Mouse (Mus musculus): ENCODE measurements around the gene Yipf2.
A peak's percentile ranks its signal among the peaks of the same experiment; 100 is the strongest.
"Not testable (repeated sequence)": the region's sequence is repeated elsewhere in the genome, so short reads cannot be mapped to it uniquely, and the experiment has no call there.

The Yipf2 gene

GRCm38 (mm10) chr9:21557556-21557955, 35.1 kb downstream of the Yipf2 start:
- DNase-seq (ENCODE audit: low spot score): no peak

GRCm38 (mm10) chr9:21556996-21557395, 35.6 kb downstream of the Yipf2 start:
- no peak for DNase-seq (ENCODE audit: low spot score)

- no peak for DNase-seq (ENCODE audit: low spot score)
Observed at GRCm38 (mm10) chr9:21555198-21555742, 37.4 kb downstream of the Yipf2 start.

DNA sequence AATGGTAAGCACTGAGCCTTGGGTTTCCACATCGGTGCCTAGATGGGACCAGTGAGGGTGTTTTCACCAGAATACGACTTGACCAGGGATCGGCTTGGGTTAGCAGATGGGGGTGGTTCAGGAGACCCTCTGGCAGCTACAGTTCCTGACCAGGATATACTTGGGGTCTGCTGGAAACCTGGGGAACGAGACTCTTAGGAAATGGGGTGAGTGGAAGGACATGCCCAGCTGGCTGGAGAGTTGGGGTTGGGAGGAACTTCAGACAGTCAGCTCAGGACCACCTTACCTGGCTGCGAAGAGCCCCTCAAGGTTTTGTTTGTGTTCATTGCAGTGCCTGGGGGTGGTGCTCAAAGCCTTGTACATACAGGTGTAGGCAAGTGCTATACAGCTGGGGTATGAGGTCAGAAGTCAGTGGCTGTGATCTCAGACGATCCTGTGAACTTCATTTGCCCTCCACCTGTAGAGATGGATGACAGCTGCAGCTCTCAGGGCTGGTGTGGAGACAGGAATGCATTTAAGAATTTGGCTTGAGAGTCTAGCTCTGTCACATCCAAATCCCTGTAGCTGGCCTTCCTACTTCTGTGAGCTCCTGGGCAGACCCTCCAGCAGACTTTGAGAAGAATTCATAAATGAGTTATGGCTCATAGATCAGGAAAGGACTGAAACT, 38.9 kb downstream of the Yipf2 start:
- no peak for DNase-seq (ENCODE audit: low spot score)

DNA sequence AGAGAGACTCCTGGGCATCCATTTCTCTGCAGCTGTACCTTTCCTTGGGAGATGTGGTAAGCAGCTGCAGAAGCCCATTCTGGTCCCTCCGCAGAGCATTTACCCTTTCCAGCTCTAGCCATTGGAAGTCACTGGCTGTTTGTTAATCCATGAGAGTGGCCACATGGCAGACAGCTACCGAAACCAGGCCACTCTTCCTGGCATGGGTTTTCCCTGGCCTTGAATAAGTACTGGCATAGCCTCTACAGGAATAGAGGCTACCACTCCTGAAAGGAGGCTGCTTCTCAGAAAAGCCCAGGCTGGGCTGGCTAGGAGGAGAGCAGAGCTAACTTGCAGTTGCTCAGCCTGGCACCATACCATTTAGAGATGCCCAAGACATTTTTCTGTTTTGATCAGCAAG, 41.6 kb downstream of the Yipf2 start:
- DNase-seq (ENCODE audit: low spot score): no peak

GRCm38 (mm10) chr9:21547075-21547941, 45.3 kb downstream of the Yipf2 start:
- peak; percentile 66 for DNase-seq (ENCODE audit: low spot score)

DNA sequence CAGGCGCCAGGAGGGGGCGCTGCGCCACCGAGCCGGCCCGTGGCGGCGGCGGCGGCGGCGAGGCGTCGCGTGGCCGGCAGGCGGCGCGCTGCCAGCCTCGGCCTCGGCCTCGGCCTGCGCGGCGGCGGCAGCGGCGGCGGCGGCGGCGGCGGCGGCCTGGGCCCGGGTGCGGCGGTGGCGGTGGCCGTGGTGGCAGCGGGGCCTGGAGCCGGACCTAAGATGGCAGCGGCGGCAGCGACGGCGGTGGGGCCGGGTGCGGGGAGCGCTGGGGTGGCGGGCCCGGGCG, 45.9 kb downstream of the Yipf2 start, which contains the start of gene Carm1:
Gene Carm1, plus strand, starts transcription at position 106 of the 286 bp plus-strand sequence.
- DNase-seq (ENCODE audit: low spot score): no peak

- peak; percentile 100 for DNase-seq (ENCODE audit: low spot score)
Observed at GRCm38 (mm10) chr9:21545916-21546788, 46.5 kb downstream of the Yipf2 start.

- no peak for DNase-seq (ENCODE audit: low spot score)
Observed at GRCm38 (mm10) chr9:21545351-21545915, 47.2 kb downstream of the Yipf2 start.

DNA sequence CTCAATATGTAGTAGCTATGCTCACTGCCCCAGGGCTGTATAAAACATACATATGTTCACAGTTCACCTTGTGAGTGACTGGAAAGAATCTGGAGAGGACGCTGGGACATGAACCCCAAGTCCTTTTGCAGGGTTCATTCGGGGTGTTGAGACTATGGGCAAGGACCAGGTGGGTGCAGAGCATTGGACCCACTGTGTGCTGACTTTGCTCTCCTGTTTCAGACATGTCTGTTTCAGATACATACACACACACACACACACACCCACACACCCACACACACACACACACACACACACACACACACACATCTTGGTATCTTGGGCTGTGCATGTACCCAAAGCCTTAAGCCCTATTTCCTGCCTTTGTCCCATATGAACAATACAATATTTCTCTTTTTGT, 50.6 kb downstream of the Yipf2 start:
- not testable (repeated sequence) for DNase-seq (ENCODE audit: low spot score)

GRCm38 (mm10) chr9:21539981-21540753, 52.5 kb downstream of the Yipf2 start:
- no peak for DNase-seq (ENCODE audit: low spot score)
